Mouse (Mus musculus) lung, postnatal 0 days (tissue): ENCODE data around the gene Cdk5rap3. TPM values are rescaled to one million over a fixed set of nuclear protein-coding genes. Genes with fewer than 3 reads are reported as not detected.

ENCODE experiments used
- ATAC-seq: fragments of 200-750 bp; cut with Nextera tagmentation; 2 replicates; pipeline ENCODE4 v1.8.0; 2017; ENCODE audit warnings: moderate library complexity
- DNase-seq: peaks from one replicate; pipeline ENCODE4 v3.0.0-alpha.2; 2016; ENCODE audit warnings: low spot score
- H3K27ac ChIP-seq: fragments of 300-500 bp; sonication (generic); 2 replicates; pipeline ENCODE4 v1.5.1; 2014; ENCODE audit warnings: antibody characterized with exemption, mild to moderate bottlenecking, low read length, mixed read lengths
- H3K27me3 ChIP-seq: fragments of 300-500 bp; sonication (generic); replicated peaks from 2 replicates; pipeline ENCODE4 v1.6.1; 2014; ENCODE audit warnings: low read length, mixed read lengths; ENCODE audit not compliant: insufficient read depth
- H3K36me3 ChIP-seq: fragments of 300-500 bp; sonication (generic); 2 replicates; pipeline ENCODE4 v1.6.1; 2014; ENCODE audit warnings: low read length, mixed read lengths; ENCODE audit not compliant: insufficient read depth
- H3K4me1 ChIP-seq: fragments of 300-500 bp; sonication (generic); 2 replicates; pipeline ENCODE4 v1.6.1; 2014; ENCODE audit warnings: antibody characterized with exemption, low read depth, low read length, mixed read lengths; ENCODE audit not compliant: insufficient read depth
- H3K4me2 ChIP-seq: fragments of 300-500 bp; sonication (generic); replicated peaks from 2 replicates; pipeline ENCODE4 v1.6.1; 2014; ENCODE audit warnings: low read depth, mild to moderate bottlenecking, low read length, moderate library complexity, mixed read lengths
- H3K4me3 ChIP-seq: fragments of 300-500 bp; sonication (generic); 2 replicates; pipeline ENCODE4 v1.5.1; 2014; ENCODE audit warnings: low read depth, low read length
- H3K9ac ChIP-seq: fragments of 300-500 bp; sonication (generic); replicated peaks from 2 replicates; pipeline ENCODE4 v1.6.1; 2014; ENCODE audit warnings: low read depth, mild to moderate bottlenecking
- H3K9me3 ChIP-seq: fragments of 300-500 bp; sonication (generic); 2 replicates; pipeline ENCODE4 v1.6.1; 2016; ENCODE audit warnings: low read length, mixed read lengths
- CTCF ChIP-seq: IDR thresholded peaks from 2 replicates; pipeline ENCODE4 v1.5.1; 2016; ENCODE audit warnings: antibody characterized with exemption, mild to moderate bottlenecking
- EP300 ChIP-seq: IDR thresholded peaks from 2 replicates; pipeline ENCODE4 v1.6.1; 2016; ENCODE audit warnings: antibody characterized with exemption, mild to moderate bottlenecking, control low read depth
- WGBS: fragments of 180-500 bp; shearing (Covaris S2); extraction: QIAGEN DNeasy Blood & Tissue Kit; methylation state at CpG from one replicate; pipeline ENCODE4 v1.1.7; 2014; 5-methylcytosine and 5-hydroxymethylcytosine counted together
- polyA plus RNA-seq: library from polyadenylated mRNA; unstranded; fragments of >200 nt; fragmentation: Nextera tagmentation; extraction: Ambion mirVana; gene quantifications from 2 replicates; pipeline ENCODE4 v1.2.1, GENCODE M21; 2015

Cdk5rap3 gene
- polyA plus RNA-seq, 1 experiment from 2014 or later = 46.4 TPM

- no peak overlapping the region for H3K27ac ChIP-seq
- H3K9ac ChIP-seq = no peak overlapping the region
- DNase-seq (peak; percentile 8), ATAC-seq (no peak)
- no peaks in the 10 kb centered on the region for H3K4me1 ChIP-seq
- H3K36me3 ChIP-seq = no peaks in the 10 kb centered on the region
- H3K27me3 ChIP-seq = peaks cover 8% of the 10 kb centered on the region; the same call in 1 of the 2 replicates
- H3K9me3 ChIP-seq = no peaks in the 10 kb centered on the region
- H3K4me2 ChIP-seq = no peak overlapping the region
- H3K4me3 ChIP-seq = no peak overlapping the region
- WGBS = 31% methylated on average over 3 of the region's 3 CpGs
- TF ChIP-seq EP300 = no peak
- TF ChIP-seq CTCF = no peak
Observed at GRCm38 (mm10) chr11:96878715-96879114, 37.6 kb downstream of the Cdk5rap3 start.

- Histone ChIP-seq H3K4me3 (no peak overlapping the region), H3K9ac (no peak overlapping the region), H3K9me3 (no peaks in the 10 kb centered on the region)
Observed at GRCm38 (mm10) chr11:96877071-96877470, 39.2 kb downstream of the Cdk5rap3 start.

DNA sequence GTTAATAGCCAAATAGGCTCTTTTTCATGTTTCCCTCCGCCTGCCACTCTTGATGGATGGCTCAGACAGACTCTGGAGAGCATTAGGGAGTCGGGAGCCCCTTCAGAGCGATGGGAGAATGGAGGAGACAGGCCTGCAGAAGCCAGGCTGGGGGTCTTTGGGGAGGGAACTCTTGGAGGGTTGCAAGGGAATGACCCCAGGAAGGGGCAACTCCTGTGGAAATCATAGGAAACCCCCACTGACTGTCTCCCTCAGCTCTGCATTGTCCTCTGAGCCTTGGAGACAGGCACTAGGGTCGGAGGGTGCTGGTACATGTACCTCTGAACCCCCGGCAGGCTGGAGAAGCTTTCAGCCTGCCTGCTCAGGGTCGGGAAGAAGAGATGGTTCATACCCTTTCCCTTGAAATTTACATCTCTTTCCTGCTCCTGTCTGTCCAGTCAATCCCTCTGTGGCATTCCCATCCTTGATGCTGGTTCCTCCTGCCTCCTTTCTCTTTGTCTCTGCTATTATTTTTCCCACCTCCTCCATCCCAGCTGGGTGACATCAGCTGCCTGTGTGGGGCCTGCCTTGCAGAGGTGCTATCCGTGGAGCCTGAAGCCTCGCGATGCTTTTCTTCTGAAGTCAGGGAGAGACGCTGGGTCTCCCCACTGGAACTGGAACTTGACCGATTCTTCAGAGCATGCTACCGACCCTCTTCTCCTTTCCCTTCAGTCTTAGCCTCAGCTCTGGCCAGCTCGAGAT lies 39.8 kb downstream of the Cdk5rap3 start:
- DNase-seq (peak; percentile 19), ATAC-seq (no peak)
- Histone ChIP-seq H3K4me2 (no peak overlapping the region), H3K9me3 (no peaks in the 10 kb centered on the region), H3K36me3 (no peaks in the 10 kb centered on the region), H3K9ac (no peak overlapping the region), H3K27me3 (peaks cover 8% of the 10 kb centered on the region; the same call in 1 of the 2 replicates), H3K4me3 (no peak overlapping the region), H3K4me1 (no peaks in the 10 kb centered on the region), H3K27ac (no peak overlapping the region)
- TF ChIP-seq EP300 (no peak), CTCF (no peak)
- WGBS = 15% methylated on average over 12 of the region's 13 CpGs

More at GRCm38 (mm10) chr11:96877071-96877470, 39.2 kb downstream of the Cdk5rap3 start:
- 34% methylated on average over 4 of the region's 4 CpGs for WGBS
- Histone ChIP-seq H3K36me3 (no peaks in the 10 kb centered on the region), H3K4me1 (no peaks in the 10 kb centered on the region), H3K27me3 (peaks cover 8% of the 10 kb centered on the region; the same call in 1 of the 2 replicates), H3K27ac (no peak overlapping the region), H3K4me2 (no peak overlapping the region)
- DNase-seq = peak; percentile 51
- TF ChIP-seq CTCF (no peak), EP300 (no peak)
- no peak for ATAC-seq

DNA sequence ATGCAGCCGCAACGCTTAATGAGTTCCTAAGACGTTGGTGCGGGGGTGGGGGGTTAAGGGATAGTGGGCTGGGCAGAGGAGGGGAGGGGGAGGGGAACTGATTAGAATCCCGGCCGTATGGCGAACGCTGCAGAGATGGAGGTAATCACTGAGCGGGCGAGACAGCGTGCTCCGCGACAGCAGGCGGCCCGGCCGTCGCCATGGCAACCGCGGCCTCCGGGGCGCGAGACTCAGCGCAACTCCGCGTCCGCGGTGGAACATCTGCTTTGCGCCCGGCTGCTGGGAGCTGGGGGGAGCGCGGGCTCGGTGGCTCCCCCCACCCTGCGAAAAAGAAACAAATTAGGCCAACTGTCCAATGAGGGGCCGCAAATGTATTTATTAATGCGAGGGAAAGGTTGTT lies 40.6 kb downstream of the Cdk5rap3 start:
- Histone ChIP-seq H3K9me3 (no peaks in the 10 kb centered on the region), H3K27me3 (peaks cover 8% of the 10 kb centered on the region; the same call in 1 of the 2 replicates), H3K4me3 (peak overlapping the region; percentile 23), H3K27ac (no peak overlapping the region), H3K36me3 (no peaks in the 10 kb centered on the region), H3K4me1 (no peaks in the 10 kb centered on the region), H3K4me2 (peak overlapping the region; percentile 54), H3K9ac (no peak overlapping the region)
- TF ChIP-seq CTCF (no peak), EP300 (no peak)
- DNase-seq (peak; percentile 79), ATAC-seq (peak; percentile 67)
- 0% methylated on average over 34 of the region's 35 CpGs for WGBS

DNA sequence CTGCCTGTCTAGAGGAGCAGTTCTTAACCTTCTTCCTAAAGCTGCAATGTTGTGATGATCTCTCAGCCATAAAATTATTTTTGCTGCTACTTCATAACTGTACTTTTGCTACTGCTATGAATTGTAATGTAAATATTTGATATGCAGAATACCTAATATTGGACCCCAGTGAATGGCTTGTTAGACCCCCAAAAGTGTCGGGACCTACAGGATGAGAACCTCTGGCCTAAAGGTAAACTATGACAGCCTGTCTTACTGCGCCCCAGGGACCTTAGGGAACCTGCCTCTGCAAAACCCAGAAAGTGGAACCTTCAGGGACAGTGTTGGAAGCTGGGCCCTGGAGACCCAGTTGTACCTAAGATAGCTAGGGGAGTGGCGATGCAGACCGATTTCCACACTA lies 41.0 kb downstream of the Cdk5rap3 start:
- Histone ChIP-seq H3K36me3 (no peaks in the 10 kb centered on the region), H3K4me2 (peak overlapping the region; percentile 54), H3K9me3 (no peaks in the 10 kb centered on the region), H3K9ac (no peak overlapping the region), H3K4me3 (peak overlapping the region; percentile 23), H3K27me3 (peaks cover 8% of the 10 kb centered on the region; the same call in 1 of the 2 replicates), H3K4me1 (no peaks in the 10 kb centered on the region), H3K27ac (no peak overlapping the region)
- 25% methylated on average over 4 of the region's 4 CpGs for WGBS
- DNase-seq (no peak), ATAC-seq (no peak)
- TF ChIP-seq CTCF = no peak
- no peak for TF ChIP-seq EP300

GRCm38 (mm10) chr11:96873601-96874140 lies 42.6 kb downstream of the Cdk5rap3 start:
- Histone ChIP-seq H3K27me3 (peaks cover 8% of the 10 kb centered on the region; the same call in 1 of the 2 replicates), H3K9ac (no peak overlapping the region), H3K4me2 (no peak overlapping the region), H3K36me3 (no peaks in the 10 kb centered on the region), H3K4me1 (no peaks in the 10 kb centered on the region), H3K4me3 (no peak overlapping the region), H3K27ac (no peak overlapping the region), H3K9me3 (no peaks in the 10 kb centered on the region)
- TF ChIP-seq EP300 (no peak), CTCF (no peak)
- WGBS = 59% methylated on average over 11 of the region's 11 CpGs
- ATAC-seq (no peak), DNase-seq (no peak)
